Mouse (Mus musculus): ENCODE measurements around the gene Lin28b.

Lin28b gene

DNA sequence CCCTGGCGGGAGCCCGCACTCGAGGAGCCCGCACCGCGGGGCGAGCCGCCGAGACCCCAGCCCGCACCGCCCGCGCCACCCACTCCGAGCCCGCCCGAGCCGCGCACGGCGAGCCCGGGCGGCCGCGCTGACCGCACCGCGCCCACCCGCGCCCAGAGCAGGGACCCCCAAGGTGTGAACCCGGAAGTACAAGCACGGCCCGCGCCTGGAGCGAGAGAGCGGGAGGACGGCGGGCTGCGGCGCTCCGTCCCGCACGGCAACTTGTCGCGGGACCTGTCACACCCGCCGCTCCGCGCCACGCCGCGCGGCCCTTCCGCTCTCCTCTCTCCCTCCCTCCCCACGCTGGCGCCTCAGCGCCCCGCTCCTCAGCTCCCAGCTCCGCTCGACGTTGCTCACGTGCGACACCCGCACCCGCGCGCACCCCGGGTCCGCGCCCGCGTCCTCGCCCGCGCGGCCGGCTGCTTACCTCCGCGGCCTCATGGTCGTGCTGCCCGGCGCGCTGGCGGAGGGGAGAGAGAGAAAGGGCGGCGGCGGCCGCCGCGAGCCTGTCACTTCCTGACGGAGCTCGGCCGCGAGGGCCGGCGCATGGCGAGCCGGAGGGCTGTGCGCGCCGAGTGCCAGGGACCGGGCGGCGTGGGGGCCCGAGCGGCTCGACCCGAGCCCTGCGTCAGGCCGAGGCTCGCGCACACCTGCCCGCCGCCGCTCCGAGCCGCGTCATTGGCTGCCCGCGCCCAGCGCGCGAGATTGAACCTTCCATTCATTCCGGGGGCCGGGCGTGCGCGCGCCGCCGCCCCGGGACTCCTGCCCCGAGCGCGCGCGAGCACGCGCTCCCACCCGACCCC lies at the start of gene Lin28b:
Gene Lin28b, minus strand, starts transcription at position 635 of the 842 bp plus-strand sequence.
- peak; percentile 9 to 57 for DNase-seq (ENCODE audit: inconsistent age in 2 of 2, low spot score in 1 of 2)

- DNase-seq (ENCODE audit: inconsistent age in 2 of 2, low spot score in 1 of 2): no peak
These were observed 25.6 kb upstream of the Lin28b start for GRCm38 (mm10) chr10:45511764-45512163.

DNA sequence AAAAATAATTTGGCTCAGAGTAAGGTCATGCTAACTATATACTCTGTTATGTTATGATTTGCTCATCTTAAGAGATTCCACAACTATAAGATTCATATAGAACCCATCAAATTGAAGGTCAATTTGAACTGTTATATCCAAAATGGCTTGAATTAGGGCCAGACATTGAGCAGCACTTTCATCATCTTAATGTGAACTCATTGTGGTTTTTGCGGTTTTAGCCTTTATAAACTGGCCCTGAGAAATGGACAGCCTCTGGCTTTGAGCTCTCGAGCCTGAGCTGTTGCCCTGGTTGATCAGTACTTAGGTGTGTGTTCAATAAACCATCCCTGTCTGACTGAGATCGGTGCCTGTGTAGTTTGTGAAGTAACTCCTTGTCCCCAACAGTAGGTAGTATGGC lies 24.5 kb upstream of the Lin28b start:
- DNase-seq (ENCODE audit: inconsistent age in 2 of 2, low spot score in 1 of 2): no peak

GRCm38 (mm10) chr10:45500259-45500658 lies 14.1 kb upstream of the Lin28b start:
- no peak for DNase-seq (ENCODE audit: inconsistent age in 2 of 2, low spot score in 1 of 2)

- peak in 1 of 2 experiments; percentile 20 for DNase-seq (ENCODE audit: inconsistent age in 2 of 2, low spot score in 1 of 2)
These were observed 380 bp upstream of the Lin28b start for GRCm38 (mm10) chr10:45486603-45486946.

GRCm38 (mm10) chr10:45485226-45485760 lies 902 bp downstream of the Lin28b start:
- DNase-seq (ENCODE audit: inconsistent age in 2 of 2, low spot score in 1 of 2): no peak

DNA sequence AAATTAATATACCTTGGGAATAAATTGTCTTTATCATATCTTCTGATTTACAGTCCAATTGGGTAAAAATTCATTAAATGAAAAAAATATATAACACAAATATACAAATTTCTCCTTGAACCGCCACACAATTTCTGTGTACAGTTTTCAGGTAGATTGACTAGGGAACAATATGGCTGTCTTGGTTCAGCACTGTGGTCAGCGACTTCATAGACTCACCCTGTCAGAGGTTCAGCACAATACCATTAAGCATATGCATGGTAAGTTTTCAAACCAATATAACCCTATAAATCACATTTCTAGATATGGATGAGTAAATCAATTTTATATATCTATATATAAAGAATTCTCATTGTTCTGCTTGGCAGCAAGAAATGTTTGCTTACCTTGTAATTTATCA lies 3.0 kb downstream of the Lin28b start:
- peak in 1 of 2 experiments; percentile 27 for DNase-seq (ENCODE audit: inconsistent age in 2 of 2, low spot score in 1 of 2)

- DNase-seq (ENCODE audit: inconsistent age in 2 of 2, low spot score in 1 of 2): peak in 1 of 2 experiments; percentile 19
These were observed 12.4 kb downstream of the Lin28b start for GRCm38 (mm10) chr10:45473663-45474333.

DNA sequence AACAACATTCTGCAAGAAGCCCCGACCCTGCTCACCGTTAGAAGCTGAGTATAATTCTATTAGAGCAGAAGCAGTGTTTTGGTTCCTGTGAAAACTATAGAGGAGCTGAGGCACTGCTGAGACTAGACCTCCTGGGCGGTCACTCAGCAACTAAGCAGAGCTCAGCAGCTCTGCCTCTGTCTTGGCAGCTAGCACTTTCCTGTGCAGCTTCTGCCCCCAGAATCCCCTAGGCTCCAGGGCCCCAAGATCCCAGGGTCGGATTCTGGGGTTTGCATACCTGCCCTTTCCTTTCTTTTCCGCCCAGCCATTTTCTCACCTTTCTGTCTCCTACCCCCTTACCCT lies 13.1 kb downstream of the Lin28b start:
- no peak for DNase-seq (ENCODE audit: inconsistent age in 2 of 2, low spot score in 1 of 2)

GRCm38 (mm10) chr10:45472431-45473142 lies 13.6 kb downstream of the Lin28b start:
- DNase-seq (ENCODE audit: inconsistent age in 2 of 2, low spot score in 1 of 2): no peak

DNA sequence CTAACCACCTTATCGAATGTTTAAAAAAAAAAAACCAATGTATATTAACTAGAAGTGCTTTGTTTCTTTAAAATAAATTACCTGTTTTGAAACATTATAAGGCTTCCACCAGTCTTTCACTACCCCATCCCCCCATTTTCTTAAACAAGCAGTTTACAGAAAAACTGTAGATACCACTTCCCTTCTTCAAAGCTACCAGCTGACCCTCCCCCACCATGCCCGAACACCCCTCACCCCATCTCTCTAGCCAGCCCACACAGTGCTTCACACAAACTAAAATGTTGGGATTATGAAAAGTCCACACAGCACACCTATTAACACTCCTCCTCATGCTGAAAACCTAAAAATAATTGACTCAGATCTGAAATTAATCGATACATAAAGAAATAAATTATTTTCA lies 14.9 kb downstream of the Lin28b start:
- no peak for DNase-seq (ENCODE audit: inconsistent age in 2 of 2, low spot score in 1 of 2)

DNA sequence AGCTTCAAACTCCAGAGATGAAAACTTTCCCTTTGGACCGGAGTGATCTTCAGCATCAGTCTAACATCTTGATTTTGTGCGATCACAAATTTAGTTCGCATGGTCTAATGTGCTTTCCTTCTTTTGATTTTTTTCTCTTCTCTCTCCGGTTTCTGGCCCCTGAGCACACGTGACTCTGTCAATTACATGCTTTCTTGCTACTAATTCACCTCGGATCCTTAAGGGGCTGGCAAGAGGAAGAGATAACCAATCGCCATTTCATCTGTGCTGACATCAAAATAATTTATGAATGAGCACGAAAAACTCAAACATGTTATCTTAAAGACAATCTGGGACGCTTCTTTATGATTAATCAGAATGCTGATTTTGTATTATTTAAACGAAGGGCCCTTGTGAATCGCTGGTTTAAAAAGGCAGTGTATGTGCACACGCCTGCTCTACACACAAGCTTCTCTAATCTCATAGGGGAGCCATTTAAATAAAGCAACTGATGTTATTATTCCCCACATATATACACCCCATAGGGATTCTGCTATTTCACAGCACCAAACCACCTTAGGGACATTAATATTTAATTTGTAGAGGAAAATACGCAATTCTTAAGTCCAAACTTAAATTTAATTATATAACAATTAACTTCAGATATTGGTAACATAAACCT lies 16.0 kb downstream of the Lin28b start:
- DNase-seq (ENCODE audit: inconsistent age in 2 of 2, low spot score in 1 of 2): no peak

DNA sequence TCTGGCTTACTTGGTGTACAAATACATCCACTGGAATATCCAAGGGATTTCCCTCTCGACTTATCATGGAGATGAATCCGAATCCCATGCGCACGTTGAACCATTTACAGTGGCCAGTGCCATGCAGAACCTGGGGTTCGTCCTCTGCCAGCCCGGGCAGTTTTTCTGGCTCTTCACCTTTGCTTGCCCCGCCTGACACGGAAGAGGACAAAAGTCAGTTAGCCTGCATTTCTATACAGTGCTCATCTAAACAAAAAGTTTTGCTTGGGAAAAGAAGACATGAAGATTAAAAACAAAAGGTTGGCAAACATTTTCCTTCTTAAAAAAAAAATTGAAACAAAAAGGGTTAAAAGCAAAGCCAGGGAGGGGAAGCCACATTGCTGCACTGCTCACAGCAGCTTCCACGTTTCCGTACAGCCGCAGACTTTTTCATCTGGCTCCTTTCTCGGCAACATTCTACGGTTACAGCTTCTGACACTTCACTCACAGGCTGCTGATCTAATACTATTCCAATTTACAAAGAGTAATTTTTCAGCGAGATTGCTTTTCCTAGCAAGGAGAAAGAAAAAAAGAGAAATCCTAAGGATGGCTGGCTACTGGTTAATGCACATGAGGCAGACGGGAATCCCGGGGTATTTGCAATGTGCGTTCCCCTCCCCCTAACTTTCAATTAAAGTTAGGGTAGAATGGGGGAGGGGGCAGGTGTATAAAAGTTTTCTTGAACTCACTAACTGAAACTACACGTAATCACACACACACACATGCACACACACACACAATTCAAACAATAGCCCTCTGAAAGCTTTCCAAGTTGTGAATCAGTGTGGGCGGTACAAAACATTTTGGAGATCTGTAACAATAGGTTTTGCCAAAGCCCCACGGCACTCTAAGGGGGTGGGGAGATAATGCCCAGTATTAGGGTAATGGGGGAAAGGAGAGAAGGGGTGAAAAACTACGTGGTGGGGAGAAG lies 16.9 kb downstream of the Lin28b start:
- peak in 1 of 2 experiments; percentile 20 for DNase-seq (ENCODE audit: inconsistent age in 2 of 2, low spot score in 1 of 2)

DNA sequence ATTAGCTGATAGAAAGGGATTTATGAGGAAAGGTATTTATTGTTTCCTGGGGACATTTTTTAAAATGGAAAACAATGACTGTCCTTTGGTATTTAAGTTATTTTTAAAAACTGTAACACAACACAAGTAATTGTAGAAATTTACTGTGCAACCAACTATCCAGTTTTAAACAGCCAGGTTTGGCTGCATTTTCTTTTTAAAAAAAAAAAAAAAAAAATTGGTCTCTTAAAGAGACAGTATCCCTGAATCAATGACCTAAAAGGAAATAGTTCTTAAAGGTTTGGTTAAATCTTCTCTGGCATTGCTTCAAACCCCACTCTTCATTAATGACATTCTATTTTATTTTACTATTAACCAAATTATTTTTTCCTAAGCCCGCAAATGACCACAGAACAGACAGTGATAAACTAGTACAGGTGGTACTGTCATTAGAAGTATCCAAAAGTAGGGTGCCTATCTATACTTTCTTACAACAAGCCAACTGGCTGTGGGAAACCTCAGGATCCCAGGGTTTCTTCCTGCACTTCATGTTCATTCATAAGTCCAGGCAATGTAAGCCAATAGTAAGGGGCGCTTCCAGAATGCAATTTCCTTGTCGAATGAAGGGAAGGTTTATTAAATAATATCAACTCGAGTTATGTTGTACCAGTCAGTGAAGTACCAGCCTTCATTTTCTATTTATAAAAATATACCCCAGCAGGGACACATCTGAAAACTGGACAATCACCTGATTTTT lies 17.8 kb downstream of the Lin28b start:
- no peak for DNase-seq (ENCODE audit: inconsistent age in 2 of 2, low spot score in 1 of 2)

DNA sequence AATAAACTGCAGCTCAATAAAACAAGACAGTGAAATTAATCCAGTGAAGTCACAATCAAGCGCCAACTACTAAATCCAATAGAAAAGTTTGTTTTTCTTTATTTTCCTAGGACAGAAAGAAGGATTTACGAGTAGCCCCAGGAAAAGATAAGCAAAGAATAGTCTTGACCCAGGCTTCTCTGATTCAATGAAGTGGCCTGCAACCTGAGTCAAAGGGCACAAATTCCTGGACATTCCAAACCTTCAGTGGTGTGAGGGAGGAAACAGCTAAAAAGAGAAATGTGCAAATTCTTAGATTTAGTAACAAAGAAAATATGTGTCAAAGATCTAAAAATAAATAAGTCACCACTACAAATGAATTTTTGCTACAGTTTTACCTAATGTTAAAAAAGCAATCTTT lies 27.6 kb downstream of the Lin28b start:
- no peak for DNase-seq (ENCODE audit: inconsistent age in 2 of 2, low spot score in 1 of 2)

DNA sequence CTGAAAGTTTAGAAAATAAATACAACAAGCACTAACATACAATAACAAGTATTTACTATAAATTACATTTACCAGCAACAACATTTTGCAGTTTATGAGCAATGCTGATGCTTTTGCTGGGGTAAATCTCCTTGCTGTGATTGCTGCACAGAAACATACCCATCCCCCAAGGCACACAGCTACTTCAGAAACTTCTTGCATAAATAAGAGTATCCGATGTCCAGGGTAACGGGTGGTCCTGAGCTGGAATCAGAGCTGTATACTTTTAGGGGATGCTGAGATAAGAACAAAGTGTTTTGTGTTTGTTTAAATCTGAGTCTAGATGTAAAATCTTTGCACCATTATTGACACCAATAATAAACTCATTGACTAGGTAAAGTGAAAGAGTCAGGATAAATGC lies 28.1 kb downstream of the Lin28b start:
- no peak for DNase-seq (ENCODE audit: inconsistent age in 2 of 2, low spot score in 1 of 2)

GRCm38 (mm10) chr10:45446625-45447024 lies 39.6 kb downstream of the Lin28b start:
- DNase-seq (ENCODE audit: inconsistent age in 2 of 2, low spot score in 1 of 2): no peak

DNA sequence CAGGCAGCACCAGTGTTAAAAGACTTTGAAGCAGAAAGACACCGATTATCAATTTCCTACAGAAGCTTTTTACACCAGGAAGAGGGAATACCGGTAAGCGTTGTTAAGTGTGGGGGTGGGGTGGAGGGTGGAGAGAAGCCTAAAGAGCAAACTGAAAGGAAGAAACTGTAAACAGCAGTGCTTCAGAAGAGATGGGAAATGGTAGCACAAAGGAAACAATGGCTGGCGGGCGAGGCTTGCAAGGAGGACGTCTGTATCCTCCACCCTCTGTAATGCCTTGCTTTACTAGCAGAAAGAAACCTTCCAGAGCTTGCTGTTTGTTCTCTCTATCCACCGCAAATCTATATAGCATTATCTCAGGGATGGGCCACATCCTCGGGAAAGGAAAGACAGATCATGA lies 40.0 kb downstream of the Lin28b start:
- DNase-seq (ENCODE audit: inconsistent age in 2 of 2, low spot score in 1 of 2): no peak

- DNase-seq (ENCODE audit: inconsistent age in 2 of 2, low spot score in 1 of 2): no peak
These were observed 63.8 kb downstream of the Lin28b start for GRCm38 (mm10) chr10:45422372-45422771.
